Mouse (Mus musculus): ENCODE results near the gene Stap2.

- no peak for TF ChIP-seq CTCF (IDR thresholded peaks at IDR 0.05)
- no peak for TF ChIP-seq POLR2A (IDR thresholded peaks at IDR 0.05; ENCODE audit: insufficient read depth, low read depth, low read length)
- TF ChIP-seq EP300 (IDR thresholded peaks at IDR 0.05; ENCODE audit: insufficient read depth, low read depth, low read length), result no peak
Observed at GRCm38 (mm10) chr17:56022131-56022988, 17.0 kb upstream of the Stap2 start.
